Mouse (Mus musculus) neural tube, embryonic 11.5 days (tissue): Measurements from ENCODE around the gene Fndc5. TPM values are rescaled to one million over a fixed set of nuclear protein-coding genes. Genes with fewer than 3 reads are reported as not detected.

Source experiments
- ATAC-seq: fragments of 200-750 bp; cut with Nextera tagmentation; 2 replicates; pipeline ENCODE4 v1.8.0; 2017; ENCODE audit warnings: moderate number of reproducible peaks, mild to moderate bottlenecking, moderate TSS enrichment, moderate library complexity; ENCODE audit not compliant: insufficient read depth, low FRiP score, low TSS enrichment
- DNase-seq: peaks from one replicate; pipeline ENCODE4 v3.0.0-alpha.2; 2015; ENCODE audit warnings: low spot score
- H3K27ac ChIP-seq: fragments of 300-500 bp; sonication (generic); 2 replicates; pipeline ENCODE4 v1.5.1; 2014; ENCODE audit warnings: low read depth, mild to moderate bottlenecking, low read length
- H3K27me3 ChIP-seq: fragments of 300-500 bp; sonication (generic); 2 replicates; pipeline ENCODE4 v1.6.1; 2014; ENCODE audit warnings: mild to moderate bottlenecking, low read length, mixed read lengths; ENCODE audit not compliant: control insufficient read depth, insufficient read depth
- H3K36me3 ChIP-seq: fragments of 300-500 bp; sonication (generic); 2 replicates; pipeline ENCODE4 v1.6.1; 2014; ENCODE audit warnings: mild to moderate bottlenecking, low read length, moderate library complexity, mixed read lengths; ENCODE audit not compliant: control insufficient read depth, insufficient read depth
- H3K4me1 ChIP-seq: fragments of 300-500 bp; sonication (generic); 2 replicates; pipeline ENCODE4 v1.6.1; 2014; ENCODE audit warnings: low read length, mixed read lengths; ENCODE audit not compliant: control insufficient read depth, insufficient read depth
- H3K4me2 ChIP-seq: fragments of 300-500 bp; sonication (generic); 2 replicates; pipeline ENCODE4 v1.6.1; 2014; ENCODE audit warnings: low read depth, mild to moderate bottlenecking, moderate library complexity
- H3K4me3 ChIP-seq: fragments of 300-500 bp; sonication (generic); 2 replicates; pipeline ENCODE4 v1.5.1; 2014; ENCODE audit warnings: low read depth, low read length
- H3K9ac ChIP-seq: fragments of 300-500 bp; sonication (generic); 2 replicates; pipeline ENCODE4 v1.6.1; 2014; ENCODE audit warnings: mild to moderate bottlenecking, low read length
- H3K9me3 ChIP-seq: fragments of 300-500 bp; sonication (generic); 2 replicates; pipeline ENCODE4 v1.6.1; 2016; ENCODE audit warnings: low read length; ENCODE audit not compliant: control insufficient read depth
- WGBS: fragments of 180-500 bp; shearing (Covaris S2); extraction: QIAGEN DNeasy Blood & Tissue Kit; methylation state at CpG from one replicate; pipeline ENCODE4 v1.1.7; 2014; 5-methylcytosine and 5-hydroxymethylcytosine counted together
- polyA plus RNA-seq: library from polyadenylated mRNA; unstranded; fragments of >200 nt; fragmentation: Nextera tagmentation; extraction: Ambion mirVana; gene quantifications from 2 replicates; pipeline ENCODE4 v1.2.1, GENCODE M21; 2014

Fndc5 gene
- polyA plus RNA-seq, 1 experiment from 2014 or later = 26.2 TPM

GRCm38 (mm10) chr4:129130149-129130548, 6.7 kb upstream of the Fndc5 start:
- WGBS = 2% methylated on average over 8 of the region's 8 CpGs
- no peak overlapping the region for H3K4me3 ChIP-seq
- H3K4me1 ChIP-seq = peaks cover 20% of the 10 kb centered on the region

GRCm38 (mm10) chr4:129130755-129131303, 6.0 kb upstream of the Fndc5 start:
- Histone ChIP-seq H3K9ac (peak overlapping the region; percentile 18; the same call in 1 of the 2 replicates), H3K27me3 (no peaks in the 10 kb centered on the region), H3K4me1 (peaks cover 21% of the 10 kb centered on the region), H3K27ac (no peak overlapping the region), H3K9me3 (no peaks in the 10 kb centered on the region), H3K36me3 (no peaks in the 10 kb centered on the region), H3K4me2 (peak overlapping the region; percentile 30), H3K4me3 (peak overlapping the region; percentile 15; the same call in 1 of the 2 replicates)
- 4% methylated on average over 17 of the region's 17 CpGs for WGBS
- ATAC-seq (no peak), DNase-seq (peak; percentile 47)

More at GRCm38 (mm10) chr4:129130149-129130548, 6.7 kb upstream of the Fndc5 start:
- Histone ChIP-seq H3K36me3 (no peaks in the 10 kb centered on the region), H3K27ac (no peak overlapping the region), H3K27me3 (no peaks in the 10 kb centered on the region), H3K4me2 (peak overlapping the region; percentile 30), H3K9ac (no peak overlapping the region), H3K9me3 (no peaks in the 10 kb centered on the region)
- DNase-seq = peak; percentile 79
- ATAC-seq = no peak

GRCm38 (mm10) chr4:129134799-129135585, 1.8 kb upstream of the Fndc5 start:
- Histone ChIP-seq H3K4me1 (peaks cover 18% of the 10 kb centered on the region), H3K9ac (peak overlapping the region; percentile 37), H3K27ac (0 out of 2 replicates have a peak overlapping the region, but pooled peaks have one; percentile 23), H3K27me3 (0 out of 2 replicates have a peak, but pooled peaks cover 3% of the 10 kb centered on the region), H3K9me3 (no peaks in the 10 kb centered on the region), H3K4me2 (peak overlapping the region; percentile 96), H3K36me3 (no peaks in the 10 kb centered on the region; the same call in 1 of the 2 replicates), H3K4me3 (peak overlapping the region; percentile 28)
- WGBS = 7% methylated on average over 15 of the region's 15 CpGs
- ATAC-seq (peak; percentile 71), DNase-seq (peak; percentile 92)

DNA sequence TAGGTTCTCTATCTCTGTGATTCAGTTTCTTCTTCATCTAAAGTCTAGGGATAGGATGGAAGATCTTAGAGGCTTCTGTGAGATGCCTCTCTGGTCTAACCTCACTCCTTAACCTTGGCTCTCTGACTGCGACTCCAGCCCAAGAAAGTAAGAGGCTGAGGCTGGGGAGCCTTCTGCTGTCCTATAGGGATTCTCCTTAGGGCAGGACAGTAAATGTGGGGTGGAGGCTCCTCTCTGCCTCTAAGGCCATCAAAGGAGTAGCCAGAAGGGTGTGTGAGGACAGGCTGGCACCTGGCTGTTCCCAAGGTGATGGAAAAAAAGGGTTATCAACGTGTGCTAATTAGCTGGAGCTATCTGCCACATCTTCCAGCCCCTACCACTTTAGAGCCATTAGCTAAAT, 1.2 kb upstream of the Fndc5 start:
- 57% methylated on average over 2 of the region's 2 CpGs for WGBS
- no peak for ATAC-seq

DNA sequence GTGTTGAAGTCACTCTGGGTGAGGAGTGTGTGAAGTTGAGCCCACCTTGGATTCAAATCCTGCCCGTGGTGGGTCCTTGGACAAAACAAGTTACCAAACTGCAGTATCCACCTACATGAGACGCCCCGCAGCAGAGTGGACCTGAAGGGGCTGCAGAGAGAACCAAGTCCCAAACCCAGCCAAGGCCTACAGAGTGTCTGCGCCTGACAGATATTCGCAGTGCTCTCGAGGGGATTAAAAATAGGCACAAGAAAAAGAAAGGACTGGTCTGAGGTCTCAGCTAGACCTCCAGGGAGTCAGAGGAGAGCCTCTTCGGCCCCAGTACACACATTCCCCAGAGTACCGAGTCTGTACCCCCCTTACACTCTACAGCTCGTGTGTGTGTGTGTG, 615 bp upstream of the Fndc5 start:
- Histone ChIP-seq H3K4me3 (peak overlapping the region; percentile 73), H3K36me3 (peaks cover 3% of the 10 kb centered on the region), H3K9me3 (no peaks in the 10 kb centered on the region), H3K9ac (peak overlapping the region; percentile 84), H3K4me2 (peak overlapping the region; percentile 96), H3K4me1 (peaks cover 12% of the 10 kb centered on the region; the same call in 1 of the 2 replicates), H3K27ac (no peak overlapping the region), H3K27me3 (0 out of 2 replicates have a peak, but pooled peaks cover 3% of the 10 kb centered on the region)
- ATAC-seq = no peak
- WGBS = 30% methylated on average over 9 of the region's 9 CpGs
- peak; percentile 30 for DNase-seq

More for the DNA sequence above, 1.2 kb upstream of the Fndc5 start:
- H3K4me1 ChIP-seq = peaks cover 14% of the 10 kb centered on the region
- DNase-seq = no peak
- H3K27ac ChIP-seq = no peak overlapping the region
- H3K4me3 ChIP-seq = peak overlapping the region; percentile 28
- H3K9me3 ChIP-seq = no peaks in the 10 kb centered on the region
- 0 out of 2 replicates have a peak, but pooled peaks cover 3% of the 10 kb centered on the region for H3K27me3 ChIP-seq
- peak overlapping the region; percentile 37 for H3K9ac ChIP-seq
- H3K4me2 ChIP-seq = peak overlapping the region; percentile 96
- H3K36me3 ChIP-seq = no peaks in the 10 kb centered on the region; the same call in 1 of the 2 replicates

GRCm38 (mm10) chr4:129137392-129138321, 858 bp downstream of the Fndc5 start:
- no peaks in the 10 kb centered on the region for H3K9me3 ChIP-seq
- H3K9ac ChIP-seq = peak overlapping the region; percentile 84
- H3K27ac ChIP-seq = no peak overlapping the region
- no peak for ATAC-seq
- peaks cover 3% of the 10 kb centered on the region for H3K36me3 ChIP-seq
- H3K4me2 ChIP-seq = peak overlapping the region; percentile 96
- 41% methylated on average over 14 of the region's 14 CpGs for WGBS
- 0 out of 2 replicates have a peak, but pooled peaks cover 3% of the 10 kb centered on the region for H3K27me3 ChIP-seq
- H3K4me3 ChIP-seq = peak overlapping the region; percentile 73
- peaks cover 12% of the 10 kb centered on the region; the same call in 1 of the 2 replicates for H3K4me1 ChIP-seq
- no peak for DNase-seq

DNA sequence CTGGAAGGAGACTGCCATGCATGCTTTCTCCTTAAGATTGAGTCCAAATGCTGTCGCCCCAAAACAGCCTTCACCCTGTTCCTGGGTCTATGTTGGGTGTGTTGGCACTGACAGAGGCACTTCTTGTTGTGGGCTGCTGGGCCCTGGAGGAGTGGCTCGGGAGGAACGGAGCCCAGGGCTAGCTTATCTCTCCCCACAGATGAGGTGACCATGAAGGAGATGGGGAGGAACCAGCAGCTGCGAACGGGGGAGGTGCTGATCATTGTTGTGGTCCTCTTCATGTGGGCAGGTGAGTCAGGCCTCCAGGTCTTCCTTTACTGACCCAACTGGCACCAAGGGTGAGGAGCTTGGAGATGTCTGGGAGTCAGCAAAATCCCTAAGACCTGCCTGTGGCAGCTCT, 2.8 kb downstream of the Fndc5 start:
- no peak overlapping the region for H3K4me3 ChIP-seq
- ATAC-seq (no peak), DNase-seq (no peak)
- H3K9me3 ChIP-seq = no peaks in the 10 kb centered on the region
- H3K27me3 ChIP-seq = 0 out of 2 replicates have a peak, but pooled peaks cover 3% of the 10 kb centered on the region
- H3K4me1 ChIP-seq = peaks cover 9% of the 10 kb centered on the region; the same call in 1 of the 2 replicates
- 92% methylated on average over 5 of the region's 5 CpGs for WGBS
- H3K27ac ChIP-seq = no peak overlapping the region
- no peak overlapping the region for H3K9ac ChIP-seq
- H3K36me3 ChIP-seq = peaks cover 3% of the 10 kb centered on the region
- H3K4me2 ChIP-seq = no peak overlapping the region

DNA sequence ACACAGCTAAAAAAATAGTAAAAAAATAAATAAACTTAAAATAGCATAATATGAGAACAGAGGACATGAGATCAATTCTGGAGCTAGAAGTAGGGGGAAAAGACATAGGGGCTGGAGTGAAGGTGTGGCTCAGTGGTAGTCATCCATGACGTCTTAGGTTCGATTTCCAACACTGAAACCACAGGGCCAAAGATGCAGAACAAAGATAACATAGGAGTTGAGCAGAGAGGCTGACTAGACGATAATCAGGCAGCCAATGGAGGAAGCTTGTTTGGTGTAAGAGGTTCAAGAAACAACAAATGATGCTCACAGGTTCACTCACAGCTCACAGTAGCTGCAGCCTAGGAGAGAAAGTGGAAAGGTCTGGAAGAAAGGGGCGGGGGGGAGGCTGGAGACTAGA, 4.0 kb downstream of the Fndc5 start:
- no peak overlapping the region for H3K4me3 ChIP-seq
- H3K4me1 ChIP-seq = peaks cover 4% of the 10 kb centered on the region; the same call in 1 of the 2 replicates
- ATAC-seq (no peak), DNase-seq (no peak)
- 81% methylated on average over 4 of the region's 4 CpGs for WGBS
- no peaks in the 10 kb centered on the region for H3K9me3 ChIP-seq
- no peak overlapping the region for H3K27ac ChIP-seq
- H3K4me2 ChIP-seq = no peak overlapping the region
- no peak overlapping the region for H3K9ac ChIP-seq
- peaks cover 3% of the 10 kb centered on the region for H3K36me3 ChIP-seq
- 0 out of 2 replicates have a peak, but pooled peaks cover 3% of the 10 kb centered on the region for H3K27me3 ChIP-seq
